ENCODE assay signal across 9 mouse cellular contexts in genomic region chr11:120030145-120030901, GRCm38 (mm10). TPM values are rescaled to one million over a fixed set of nuclear protein-coding genes. Genes with fewer than 3 reads are reported as not detected.
A peak's percentile ranks its signal among the peaks of the same experiment; 100 is the strongest.
DNase-seq lines count a peak whose midpoint lies in the region; ATAC-seq and TF ChIP-seq lines count a peak whose summit lies in the region.
"Had no signal": no experiment of that assay in that cellular context is flagged by ENCODE, and none has a peak within 500 bp of the region (broad histone marks: within the 10 kb centered on the region; RNA-seq: fewer than 3 reads in every experiment).

No protein-coding gene starts in this region.

- 43% methylated on average over 10 of the region's 10 CpGs for WGBS in liver, adult 2 months
- WGBS in liver, embryonic 11.5 days: 37% methylated on average over 10 of the region's 10 CpGs
- 38% methylated on average over 10 of the region's 10 CpGs for whole genome bisulfite sequencing in heart, embryonic 12.5 days
- WGBS in kidney, embryonic 14.5 days: 44% methylated on average over 10 of the region's 10 CpGs

- no peak overlapping the region for H3K4me3 ChIP-seq in liver, adult 2 months (ENCODE audit: insufficient read depth, low read depth, low read length)
- no peak overlapping the region for H3K4me3 ChIP-seq in liver, embryonic 11.5 days (ENCODE audit: low read depth, low read length)
- no peak overlapping the region for H3K4me3 ChIP-seq in heart, embryonic 12.5 days
- no peak overlapping the region for H3K4me3 ChIP-seq in kidney, embryonic 14.5 days (ENCODE audit: low read length)
- H3K4me3 ChIP-seq: neural tube, embryonic 12.5 days had no signal

- no peak for ATAC-seq in liver, embryonic 11.5 days (replicated peaks; ENCODE audit: low FRiP score)
- ATAC-seq in heart, embryonic 12.5 days (ENCODE audit: insufficient number of reproducible peaks, low FRiP score): peak; percentile 41; the same call in 1 of the 2 replicates
- peak; percentile 44; the same call in 1 of the 2 replicates for ATAC-seq in kidney, embryonic 14.5 days (ENCODE audit: low FRiP score, low TSS enrichment)
- ATAC-seq in megakaryocyte-erythroid progenitor cell, adult 5-6 weeks (replicated peaks; ENCODE audit: low FRiP score, low TSS enrichment, poor library complexity, severe bottlenecking): peak; percentile 43

- no peak overlapping the region for H3K4me2 ChIP-seq in liver, embryonic 11.5 days
- no peak overlapping the region for H3K4me2 ChIP-seq in heart, embryonic 12.5 days
- no peak overlapping the region for H3K4me2 ChIP-seq in kidney, embryonic 14.5 days (replicated peaks; ENCODE audit: low read depth, low read length)
- H3K4me2 ChIP-seq: neural tube, embryonic 12.5 days had no signal

- intact Hi-C loops in left cerebral cortex, postnatal 25 days (cut with DNase I): loop anchor here (1.0 kb wide), 1 partner anchor 35 kb away; no protein-coding TSS in a partner anchor

- no peak for DNase-seq in liver, adult 2 months (ENCODE audit: extremely low read depth, low read depth, low spot score)
- DNase-seq in liver, embryonic 11.5 days (ENCODE audit: low spot score): no peak
- peak; percentile 80 for DNase-seq in cerebellum, adult 11-12 months
- DNase-seq in thymus, postnatal 14 days: peak; percentile 32
- DNase-seq in left cerebral cortex, postnatal 25 days (ENCODE audit: low spot score in 2 of 2): no peak

- no peaks in the 10 kb centered on the region for H3K79me2 ChIP-seq in liver, adult 2 months (ENCODE audit: control insufficient read depth, insufficient read depth, low read length)

- H3K4me1 ChIP-seq in liver, adult 2 months (ENCODE audit: control insufficient read depth, insufficient read depth, low read length): peaks cover 9% of the 10 kb centered on the region
- peaks cover 5% of the 10 kb centered on the region; the same call in 1 of the 2 replicates for H3K4me1 ChIP-seq in liver, embryonic 11.5 days (replicated peaks; ENCODE audit: control insufficient read depth, insufficient read depth, low read length)
- 0 out of 2 replicates have a peak, but pooled peaks cover 3% of the 10 kb centered on the region for H3K4me1 ChIP-seq in heart, embryonic 12.5 days (replicated peaks)
- H3K4me1 ChIP-seq in kidney, embryonic 14.5 days (ENCODE audit: control insufficient read depth, insufficient read depth, low read length): peaks cover 5% of the 10 kb centered on the region; the same call in 1 of the 2 replicates

- no peaks in the 10 kb centered on the region for H3K36me3 ChIP-seq in liver, adult 2 months (ENCODE audit: control insufficient read depth, insufficient read depth, low read length)
- H3K36me3 ChIP-seq in liver, embryonic 11.5 days (ENCODE audit: control insufficient read depth, insufficient read depth, low read length): no peaks in the 10 kb centered on the region
- H3K36me3 ChIP-seq in heart, embryonic 12.5 days: no peaks in the 10 kb centered on the region
- H3K36me3 ChIP-seq in kidney, embryonic 14.5 days (ENCODE audit: control insufficient read depth, insufficient read depth, low read length): no peaks in the 10 kb centered on the region
- H3K36me3 ChIP-seq: neural tube, embryonic 12.5 days had no signal

- TF ChIP-seq POLR2A in liver, adult 2 months (IDR thresholded peaks at IDR 0.05; ENCODE audit: extremely low read depth, insufficient read depth, low read length): no peak

- H3K27me3 ChIP-seq in liver, adult 2 months (ENCODE audit: control insufficient read depth, insufficient read depth, low read length): no peaks in the 10 kb centered on the region
- no peaks in the 10 kb centered on the region for H3K27me3 ChIP-seq in liver, embryonic 11.5 days (replicated peaks; ENCODE audit: control insufficient read depth, insufficient read depth, low read length)
- peaks cover 5% of the 10 kb centered on the region; the same call in 1 of the 2 replicates for H3K27me3 ChIP-seq in heart, embryonic 12.5 days (replicated peaks)
- H3K27me3 ChIP-seq in kidney, embryonic 14.5 days (ENCODE audit: control insufficient read depth, insufficient read depth, low read length): no peaks in the 10 kb centered on the region
- H3K27me3 ChIP-seq: neural tube, embryonic 12.5 days had no signal

- peak; percentile 68 for TF ChIP-seq CTCF in liver, adult 2 months (IDR thresholded peaks at IDR 0.05; ENCODE audit: low read depth, low read length)

- no peaks in the 10 kb centered on the region for H3K9me3 ChIP-seq in liver, embryonic 11.5 days (ENCODE audit: control insufficient read depth, low read length)
- no peaks in the 10 kb centered on the region for H3K9me3 ChIP-seq in heart, embryonic 12.5 days (replicated peaks)
- H3K9me3 ChIP-seq in kidney, embryonic 14.5 days (ENCODE audit: control insufficient read depth, low read length): no peaks in the 10 kb centered on the region
- H3K9me3 ChIP-seq: neural tube, embryonic 12.5 days had no signal

- no peak overlapping the region for H3K9ac ChIP-seq in liver, adult 2 months (ENCODE audit: low read depth, low read length)
- H3K9ac ChIP-seq in liver, embryonic 11.5 days (ENCODE audit: low read depth, low read length): no peak overlapping the region
- no peak overlapping the region for H3K9ac ChIP-seq in heart, embryonic 12.5 days
- H3K9ac ChIP-seq in kidney, embryonic 14.5 days (ENCODE audit: low read depth, low read length): 0 out of 2 replicates have a peak overlapping the region, but pooled peaks have one; percentile 2
- H3K9ac ChIP-seq: neural tube, embryonic 12.5 days had no signal

- no peak overlapping the region for H3K27ac ChIP-seq in liver, adult 2 months (replicated peaks; ENCODE audit: insufficient read depth, low read depth, low read length)
- H3K27ac ChIP-seq in liver, embryonic 11.5 days (ENCODE audit: low read depth, low read length): no peak overlapping the region
- no peak overlapping the region for H3K27ac ChIP-seq in heart, embryonic 12.5 days (ENCODE audit: poor library complexity, severe bottlenecking)
- H3K27ac ChIP-seq in kidney, embryonic 14.5 days (ENCODE audit: low read depth, low read length): no peak overlapping the region
- H3K27ac ChIP-seq: neural tube, embryonic 12.5 days had no signal

RNA-seq across cellular contexts. Expression of gene Aatk, which starts 16.6 kb away (rescaled TPM):
- total RNA-seq in liver, adult 2 months (2014; rRNA removed): 1.0 and 1.2 TPM in 2 replicates
- 2.0 and 2.6 TPM in 2 replicates for polyA plus RNA-seq in liver, adult 2 months (2012; rRNA removed)
- 0.74 and 0.86 TPM in 2 replicates for polyA plus RNA-seq in liver, embryonic 11.5 days (2014; fragmentation: Nextera tagmentation; extraction: Ambion mirVana)
- 0.63 and 0.92 TPM in 2 replicates for polyA plus RNA-seq in heart, embryonic 12.5 days (2016; fragmentation: Nextera tagmentation; extraction: Ambion mirVana)
- 1.3 and 1.9 TPM in 2 replicates for polyA plus RNA-seq in kidney, embryonic 14.5 days (2014; fragmentation: Nextera tagmentation; extraction: Ambion mirVana)
- 0.62 TPM in 1 of 2 replicates, not detected in the other for total RNA-seq in megakaryocyte-erythroid progenitor cell, adult 5-6 weeks (2014; fragmentation: Nextera tagmentation)
- not detected in 2 replicates for total RNA-seq in megakaryocyte-erythroid progenitor cell, adult 5-6 weeks (2017)
- 100 to 1,000 TPM; 189 to 195 TPM for total RNA-seq in left cerebral cortex, postnatal 25 days (2021)

RNA-seq across cellular contexts. Expression of gene Cep131, which starts 56.3 kb away (rescaled TPM):
- total RNA-seq in liver, adult 2 months (2014; rRNA removed): 1.9 and 2.2 TPM in 2 replicates
- 2.3 and 2.8 TPM in 2 replicates for polyA plus RNA-seq in liver, adult 2 months (2012; rRNA removed)
- polyA plus RNA-seq in liver, embryonic 11.5 days (2014; fragmentation: Nextera tagmentation; extraction: Ambion mirVana): 17.4 and 19.2 TPM in 2 replicates
- polyA plus RNA-seq in heart, embryonic 12.5 days (2016; fragmentation: Nextera tagmentation; extraction: Ambion mirVana): 18.7 and 19.2 TPM in 2 replicates
- polyA plus RNA-seq in kidney, embryonic 14.5 days (2014; fragmentation: Nextera tagmentation; extraction: Ambion mirVana): 19.9 and 28.1 TPM in 2 replicates
- total RNA-seq in megakaryocyte-erythroid progenitor cell, adult 5-6 weeks (2014; fragmentation: Nextera tagmentation): 9.6 and 18.9 TPM in 2 replicates
- total RNA-seq in megakaryocyte-erythroid progenitor cell, adult 5-6 weeks (2017): 18.1 and 22.3 TPM in 2 replicates
- 10 to 100 TPM; 23.4 to 32.2 TPM for total RNA-seq in left cerebral cortex, postnatal 25 days (2021)

Comparison
In these comparisons a context has a peak if more than half of its experiments do, and no peak if none do; other contexts are left out.
1. DNase-seq: peak in cerebellum, adult 11-12 months (single experiment) and thymus, postnatal 14 days (single experiment); none in liver, adult 2 months (single experiment), liver, embryonic 11.5 days (single experiment) and left cerebral cortex, postnatal 25 days (0 of 2).